In genomic region chr5:45685243-45685642, GRCm38 (mm10) we compare ENCODE assay signal across 18 mouse cellular contexts. TPM values are rescaled to one million over a fixed set of nuclear protein-coding genes. Genes with fewer than 3 reads are reported as not detected.
"Had no signal": no experiment of that assay in that cellular context is flagged by ENCODE, and none has a peak within 500 bp of the region (broad histone marks: within the 10 kb centered on the region; RNA-seq: fewer than 3 reads in every experiment).

No protein-coding gene starts in this region.

- H3K4me3 ChIP-seq: midbrain, embryonic 10.5 days; midbrain, embryonic 12.5 days; myocyte; neural tube, embryonic 13.5 days; neural tube, embryonic 15.5 days had no signal

- H3K4me1 ChIP-seq: midbrain, embryonic 10.5 days; midbrain, embryonic 12.5 days; neural tube, embryonic 13.5 days; neural tube, embryonic 15.5 days had no signal

- DNase-seq: lung, adult 18-20 months; lung, embryonic 14.5 days; lung, postnatal 10 days; lung, postnatal 4 days; midbrain, embryonic 14.5 days; right cerebral cortex, postnatal 14 days; spleen, adult 18-20 months; thymus, adult 18-20 months; thymus, postnatal 14 days; thymus, postnatal 36 days had no signal

- H3K27ac ChIP-seq: midbrain, embryonic 10.5 days; midbrain, embryonic 12.5 days; neural tube, embryonic 13.5 days; neural tube, embryonic 15.5 days had no signal

- H3K9me3 ChIP-seq: midbrain, embryonic 10.5 days; midbrain, embryonic 12.5 days; neural tube, embryonic 13.5 days; neural tube, embryonic 15.5 days had no signal

- H3K27me3 ChIP-seq: midbrain, embryonic 12.5 days; neural tube, embryonic 13.5 days; neural tube, embryonic 15.5 days had no signal

- ATAC-seq: midbrain, embryonic 16.5 days had no signal

- H3K36me3 ChIP-seq: neural tube, embryonic 15.5 days had no signal

- H3K4me2 ChIP-seq: lung, embryonic 14.5 days; midbrain, embryonic 12.5 days; neural tube, embryonic 13.5 days; neural tube, embryonic 15.5 days had no signal

- H3K9ac ChIP-seq: lung, embryonic 14.5 days; midbrain, embryonic 12.5 days; neural tube, embryonic 13.5 days; neural tube, embryonic 15.5 days had no signal

RNA-seq across cellular contexts. Expression of gene Fam184b, which starts 45.8 kb away (rescaled TPM):
- total RNA-seq: megakaryocyte, adult 5-6 weeks; megakaryocyte-erythroid progenitor cell, adult 5-6 weeks had no signal
